Mouse (Mus musculus): ENCODE results near the gene Slc35e3.
"Not testable (repeated sequence)": the region's sequence is repeated elsewhere in the genome, so short reads cannot be mapped to it uniquely, and the experiment has no call there.

Slc35e3 gene

GRCm38 (mm10) chr10:117749787-117750343, 3.7 kb upstream of the Slc35e3 start:
- DNase-seq (ENCODE audit: low spot score): no peak

- no peak for DNase-seq (ENCODE audit: low spot score)
Observed at GRCm38 (mm10) chr10:117749050-117749686, 3.0 kb upstream of the Slc35e3 start.

GRCm38 (mm10) chr10:117748276-117749049, 2.3 kb upstream of the Slc35e3 start:
- DNase-seq (ENCODE audit: low spot score): no peak

- no peak for DNase-seq (ENCODE audit: low spot score)
Observed at GRCm38 (mm10) chr10:117747711-117748110, 1.5 kb upstream of the Slc35e3 start.

- not testable (repeated sequence) for DNase-seq (ENCODE audit: low spot score)
Observed at GRCm38 (mm10) chr10:117745570-117746296, 432 bp downstream of the Slc35e3 start.

- no peak for DNase-seq (ENCODE audit: low spot score)
Observed at GRCm38 (mm10) chr10:117743917-117744316, 2.2 kb downstream of the Slc35e3 start.

- DNase-seq (ENCODE audit: low spot score): no peak
Observed at GRCm38 (mm10) chr10:117743182-117743581, 3.0 kb downstream of the Slc35e3 start.

- no peak for DNase-seq (ENCODE audit: low spot score)
Observed at GRCm38 (mm10) chr10:117742618-117743017, 3.5 kb downstream of the Slc35e3 start.

- no peak for DNase-seq (ENCODE audit: low spot score)
Observed at GRCm38 (mm10) chr10:117741698-117742475, 4.3 kb downstream of the Slc35e3 start.

GRCm38 (mm10) chr10:117740921-117741320, 5.2 kb downstream of the Slc35e3 start:
- no peak for DNase-seq (ENCODE audit: low spot score)

- DNase-seq (ENCODE audit: low spot score): no peak
Observed at GRCm38 (mm10) chr10:117740171-117740570, 6.0 kb downstream of the Slc35e3 start.

GRCm38 (mm10) chr10:117739648-117739948, 6.6 kb downstream of the Slc35e3 start:
- DNase-seq (ENCODE audit: low spot score): no peak

GRCm38 (mm10) chr10:117738928-117739647, 7.1 kb downstream of the Slc35e3 start:
- DNase-seq (ENCODE audit: low spot score): no peak

- no peak for DNase-seq (ENCODE audit: low spot score)
Observed at GRCm38 (mm10) chr10:117738140-117738921, 7.8 kb downstream of the Slc35e3 start.

GRCm38 (mm10) chr10:117737498-117737897, 8.7 kb downstream of the Slc35e3 start:
- DNase-seq (ENCODE audit: low spot score): not testable (repeated sequence)

GRCm38 (mm10) chr10:117737075-117737474, 9.1 kb downstream of the Slc35e3 start:
- no peak for DNase-seq (ENCODE audit: low spot score)

GRCm38 (mm10) chr10:117736573-117736972, 9.6 kb downstream of the Slc35e3 start:
- DNase-seq (ENCODE audit: low spot score): no peak

- DNase-seq (ENCODE audit: low spot score): not testable (repeated sequence)
Observed at GRCm38 (mm10) chr10:117735396-117735795, 10.8 kb downstream of the Slc35e3 start.

GRCm38 (mm10) chr10:117734104-117734852, 11.9 kb downstream of the Slc35e3 start:
- DNase-seq (ENCODE audit: low spot score): peak; percentile 17

- not testable (repeated sequence) for DNase-seq (ENCODE audit: low spot score)
Observed at GRCm38 (mm10) chr10:117733626-117734025, 12.5 kb downstream of the Slc35e3 start.

Measured in ovary, adult 18-20 months (tissue).